In the genomic region with DNA sequence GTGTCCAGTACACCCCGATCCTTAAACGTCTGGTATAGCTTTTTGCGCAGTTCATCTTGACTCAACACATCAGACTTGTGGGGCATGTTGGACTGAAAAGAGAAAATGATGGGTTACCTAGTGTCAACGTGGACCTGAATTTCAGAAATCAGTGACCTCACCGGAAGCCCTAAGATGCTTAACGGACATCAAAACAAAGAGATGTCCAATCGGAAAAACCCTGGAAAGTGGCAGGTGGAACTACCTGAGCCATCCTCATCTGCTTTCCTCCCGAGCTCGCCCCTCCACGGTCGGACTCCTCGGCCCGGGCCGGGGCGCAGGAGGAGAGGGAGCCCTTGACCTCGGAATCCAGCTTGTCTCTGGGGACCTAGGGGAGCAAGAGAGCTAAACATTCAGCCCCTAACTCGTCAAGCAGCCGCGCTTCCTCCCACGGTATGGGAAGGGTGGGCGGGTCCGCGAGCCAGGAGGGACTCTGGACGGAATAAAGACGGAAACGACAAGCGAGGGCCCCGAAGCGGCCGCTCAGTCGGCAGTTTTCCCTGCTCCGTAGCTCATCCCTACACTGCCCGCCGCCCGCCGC, we compare ENCODE assay signal across 8 mouse cellular contexts. TPM values are rescaled to one million over a fixed set of nuclear protein-coding genes. Genes with fewer than 3 reads are reported as not detected.
DNase-seq lines count a peak whose midpoint lies in the region; ATAC-seq and TF ChIP-seq lines count a peak whose summit lies in the region.

Trappc2 (plus strand) TSS at position 539 of the 580 bp plus-strand sequence.

- no peaks in the 10 kb centered on the region; the same call in 1 of the 2 replicates for H3K4me1 ChIP-seq in bone marrow, adult 2 months (ENCODE audit: control insufficient read depth, insufficient read depth, low read length)
- H3K4me1 ChIP-seq in forebrain, embryonic 15.5 days = peaks cover 10% of the 10 kb centered on the region
- H3K4me1 ChIP-seq in hindbrain, embryonic 10.5 days (replicated peaks) = peaks cover 12% of the 10 kb centered on the region; the same call in 1 of the 2 replicates
- H3K4me1 ChIP-seq in limb, embryonic 15.5 days = 0 out of 2 replicates have a peak, but pooled peaks cover 3% of the 10 kb centered on the region
- H3K4me1 ChIP-seq in small intestine, adult 2 months (ENCODE audit: control insufficient read depth, insufficient read depth, insufficient read length, low read length) = no peaks in the 10 kb centered on the region

- no peaks in the 10 kb centered on the region for H3K27me3 ChIP-seq in forebrain, embryonic 15.5 days
- peaks cover 56% of the 10 kb centered on the region for H3K27me3 ChIP-seq in hindbrain, embryonic 10.5 days (ENCODE audit: insufficient read depth, poor library complexity, severe bottlenecking)
- H3K27me3 ChIP-seq in limb, embryonic 15.5 days = peaks cover 41% of the 10 kb centered on the region
- H3K27me3 ChIP-seq in small intestine, adult 2 months (ENCODE audit: control insufficient read depth, insufficient read depth, low read length) = no peaks in the 10 kb centered on the region

- peak within 1 kb of the TSS; percentile 98 for H3K4me3 ChIP-seq in bone marrow, adult 2 months (replicated peaks; ENCODE audit: control insufficient read depth, low read depth, low read length)
- peak within 1 kb of the TSS; percentile 64 for H3K4me3 ChIP-seq in forebrain, embryonic 15.5 days
- H3K4me3 ChIP-seq in hindbrain, embryonic 10.5 days = peak within 1 kb of the TSS; percentile 64
- peak within 1 kb of the TSS; percentile 57 for H3K4me3 ChIP-seq in limb, embryonic 15.5 days
- H3K4me3 ChIP-seq in small intestine, adult 2 months (ENCODE audit: low read depth, low read length) = peak within 1 kb of the TSS; percentile 76

- ATAC-seq in forebrain, embryonic 15.5 days (replicated peaks) = peak; percentile 88
- ATAC-seq in limb, embryonic 15.5 days (ENCODE audit: insufficient number of reproducible peaks, low FRiP score, low TSS enrichment, low read depth) = peak; percentile 79; the same call in 1 of the 2 replicates

- H3K9me3 ChIP-seq in forebrain, embryonic 15.5 days = no peaks in the 10 kb centered on the region
- no peaks in the 10 kb centered on the region for H3K9me3 ChIP-seq in hindbrain, embryonic 10.5 days
- H3K9me3 ChIP-seq in limb, embryonic 15.5 days = no peaks in the 10 kb centered on the region

- peak within 1 kb of the TSS; percentile 55 for H3K4me2 ChIP-seq in forebrain, embryonic 15.5 days (replicated peaks)
- peak within 1 kb of the TSS; percentile 48 for H3K4me2 ChIP-seq in limb, embryonic 15.5 days

- no peak for TF ChIP-seq POLR2A in bone marrow, adult 2 months (IDR thresholded peaks at IDR 0.05; ENCODE audit: borderline replicate concordance, control insufficient read depth, low read depth, low read length)
- TF ChIP-seq POLR2A in small intestine, adult 2 months (IDR thresholded peaks at IDR 0.05; ENCODE audit: low read depth, low read length) = no peak

- H3K36me3 ChIP-seq in forebrain, embryonic 15.5 days = no peaks in the 10 kb centered on the region
- peaks cover under 1% of the 10 kb centered on the region; the same call in 1 of the 2 replicates for H3K36me3 ChIP-seq in hindbrain, embryonic 10.5 days
- H3K36me3 ChIP-seq in limb, embryonic 15.5 days = no peaks in the 10 kb centered on the region
- peaks cover 1% of the 10 kb centered on the region; the same call in 1 of the 2 replicates for H3K36me3 ChIP-seq in small intestine, adult 2 months (ENCODE audit: control insufficient read depth, insufficient read depth, low read length)

- 12% methylated on average over 21 of the region's 36 CpGs for WGBS in bone marrow, adult 2 months
- WGBS in forebrain, embryonic 15.5 days = 15% methylated on average over 31 of the region's 36 CpGs
- WGBS in hindbrain, embryonic 10.5 days = 13% methylated on average over 34 of the region's 36 CpGs
- 16% methylated on average over 30 of the region's 36 CpGs for whole genome bisulfite sequencing in limb, embryonic 15.5 days
- 17% methylated on average over 33 of the region's 36 CpGs for WGBS in small intestine, adult 2 months

- peak within 1 kb of the TSS; percentile 78 for H3K9ac ChIP-seq in forebrain, embryonic 15.5 days (replicated peaks)
- peak within 1 kb of the TSS; percentile 65 for H3K9ac ChIP-seq in limb, embryonic 15.5 days

- H3K27ac ChIP-seq in bone marrow, adult 2 months (ENCODE audit: control insufficient read depth, insufficient read depth, low read depth, low read length, poor library complexity) = peak within 1 kb of the TSS; percentile 86
- H3K27ac ChIP-seq in forebrain, embryonic 15.5 days (replicated peaks) = peak within 1 kb of the TSS; percentile 82
- peak within 1 kb of the TSS; percentile 92 for H3K27ac ChIP-seq in hindbrain, embryonic 10.5 days
- H3K27ac ChIP-seq in limb, embryonic 15.5 days = peak within 1 kb of the TSS; percentile 75
- H3K27ac ChIP-seq in small intestine, adult 2 months (ENCODE audit: insufficient read depth, low read depth, low read length) = peak within 1 kb of the TSS; percentile 56

- TF ChIP-seq CTCF in bone marrow, adult 2 months (IDR thresholded peaks at IDR 0.05; ENCODE audit: control insufficient read depth, insufficient read depth, low read length) = no peak
- no peak for TF ChIP-seq CTCF in small intestine, adult 2 months (IDR thresholded peaks at IDR 0.05; ENCODE audit: extremely low read depth, insufficient read length, insufficient replicate concordance, low read depth, low read length)

- DNase-seq in ovary, postnatal 10 days (ENCODE audit: low spot score) = peak; percentile 6
- no peak for DNase-seq in ovary, postnatal 14 days (ENCODE audit: low spot score)
- peak; percentile 2 for DNase-seq in hindbrain, embryonic 10.5 days (ENCODE audit: low spot score)
- no peak for DNase-seq in spleen, adult 12 weeks (ENCODE audit: low spot score)

RNA-seq across cellular contexts. Expression of gene Trappc2, which starts in this region (rescaled TPM):
- polyA plus RNA-seq in bone marrow, adult 2 months (2011; ENCODE audit: insufficient read depth, insufficient read length, low replicate concordance, missing spikeins) = 6.8 and 7.6 TPM in 2 replicates
- 67.9 and 72.5 TPM in 2 replicates for polyA plus RNA-seq in forebrain, embryonic 15.5 days (2015; fragmentation: Nextera tagmentation; extraction: Ambion mirVana)
- polyA plus RNA-seq in hindbrain, embryonic 10.5 days (2016; fragmentation: Nextera tagmentation; extraction: Ambion mirVana) = 37.0 and 43.5 TPM in 2 replicates
- 26.0 and 33.1 TPM in 2 replicates for polyA plus RNA-seq in limb, embryonic 15.5 days (2015; fragmentation: Nextera tagmentation; extraction: Ambion mirVana)
- 0.17 and 0.22 TPM in 2 replicates for polyA plus RNA-seq in small intestine, adult 2 months (2012; rRNA removed)

Comparison
In these comparisons a context has a peak if more than half of its experiments do, and no peak if none do; other contexts are left out.
1. DNase-seq: peak in ovary, postnatal 10 days (single experiment) and hindbrain, embryonic 10.5 days (single experiment); none in ovary, postnatal 14 days (single experiment) and spleen, adult 12 weeks (single experiment).
2. Peak in every context shown above with its lines, with median percentiles within 50 percentile points of each other: H3K27ac ChIP-seq and H3K4me3 ChIP-seq.